Mouse (Mus musculus): ENCODE results near the gene Fam76b.

Gene Fam76b

DNA sequence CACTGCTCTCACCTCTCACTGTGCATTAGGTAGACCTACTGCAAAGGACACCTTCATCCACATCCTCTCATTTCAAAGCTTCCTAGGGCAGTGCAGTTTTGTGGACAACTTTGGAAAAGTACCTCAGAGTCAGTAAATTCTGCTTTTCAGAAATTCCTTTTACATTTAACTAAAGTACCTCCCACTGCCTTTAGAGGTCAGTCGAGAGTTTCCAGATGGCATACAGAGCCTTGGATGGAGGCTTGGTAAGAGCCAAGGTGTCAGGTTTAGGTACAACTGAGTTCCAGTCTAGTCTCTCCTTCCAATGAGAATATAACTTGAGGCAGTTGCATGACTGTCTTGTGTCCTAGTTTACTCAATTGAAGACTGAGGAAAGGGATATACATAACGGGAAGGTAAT lies 46.8 kb downstream of the Fam76b start:
- DNase-seq, result no peak

DNA sequence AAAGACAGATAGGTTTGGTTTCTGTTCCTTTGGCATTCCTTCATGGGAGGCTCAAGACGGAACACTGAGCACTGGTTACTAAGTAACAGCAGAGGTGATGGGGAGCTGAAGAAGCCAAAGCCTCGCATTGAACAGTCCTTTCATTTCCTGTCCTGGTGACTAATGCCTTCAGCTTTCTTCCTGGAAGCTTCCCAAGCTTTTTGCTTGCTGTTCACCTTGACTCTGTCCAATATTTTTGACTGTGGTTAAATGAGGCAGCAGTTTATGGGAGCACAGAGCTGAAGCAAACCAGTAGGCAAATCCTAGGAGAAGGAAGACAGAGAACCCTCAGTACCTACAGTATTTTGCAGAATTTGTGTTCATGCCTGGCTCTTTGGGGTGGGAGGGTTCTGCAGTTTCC lies 47.8 kb downstream of the Fam76b start:
- DNase-seq, result no peak

DNA sequence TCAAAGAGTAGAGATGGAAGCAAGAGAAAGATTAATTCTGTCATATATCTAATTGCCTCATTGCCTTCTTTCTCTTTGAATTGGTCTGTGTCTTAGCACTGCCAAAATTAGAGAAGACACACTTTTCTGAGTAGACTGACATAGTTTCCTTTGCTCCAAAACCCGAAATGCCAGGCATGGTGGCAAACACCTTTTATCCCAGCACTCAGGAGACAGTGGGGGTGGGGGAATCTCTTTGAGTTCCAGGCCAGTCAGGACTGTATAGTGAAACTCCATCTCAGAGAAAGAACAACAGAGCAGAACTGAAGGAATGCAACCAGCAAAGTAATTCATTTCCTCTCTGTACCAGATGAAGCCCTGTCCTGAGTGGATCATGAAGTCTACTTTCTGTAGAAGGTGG lies 53.2 kb downstream of the Fam76b start:
- DNase-seq, result no peak

DNA sequence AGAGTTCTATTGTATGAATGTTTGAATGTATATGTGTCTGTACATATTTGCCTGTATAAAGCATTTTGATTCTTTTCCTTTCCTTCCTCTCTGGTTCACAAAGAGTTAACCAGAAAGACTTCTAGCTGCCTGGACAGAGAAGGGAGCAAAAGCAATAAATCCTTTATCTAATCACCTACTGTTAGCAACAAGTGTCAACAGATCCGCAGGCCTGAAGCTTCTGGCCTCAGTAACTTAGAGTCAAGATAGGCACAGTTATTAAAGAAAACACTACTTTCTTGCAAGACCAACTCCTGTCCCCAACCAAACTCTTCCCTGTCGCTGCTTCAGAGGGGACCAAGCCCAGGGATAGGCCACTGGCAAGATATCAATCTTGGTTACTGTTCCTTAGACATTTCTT lies 55.0 kb downstream of the Fam76b start:
- no peak for DNase-seq

DNA sequence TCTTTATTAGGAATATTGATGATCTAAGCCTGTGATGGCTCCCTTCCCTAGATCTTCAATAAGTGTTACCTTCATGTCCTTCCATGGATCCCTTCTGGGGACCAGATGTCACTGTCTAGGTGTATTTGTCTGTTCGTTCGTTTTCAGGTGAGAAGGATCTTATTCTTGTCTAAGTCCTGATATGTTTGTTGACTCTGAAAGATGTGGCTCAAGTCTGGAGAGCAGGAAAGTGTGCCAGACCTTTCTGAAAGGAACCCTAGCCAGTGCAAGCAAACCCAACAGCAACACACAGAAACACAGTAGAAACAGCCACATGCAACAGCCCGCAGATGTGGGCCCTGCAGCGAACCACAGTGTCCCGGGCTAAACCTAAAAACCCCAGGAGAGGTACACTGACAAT lies 61.5 kb downstream of the Fam76b start:
- DNase-seq, result no peak

DNA sequence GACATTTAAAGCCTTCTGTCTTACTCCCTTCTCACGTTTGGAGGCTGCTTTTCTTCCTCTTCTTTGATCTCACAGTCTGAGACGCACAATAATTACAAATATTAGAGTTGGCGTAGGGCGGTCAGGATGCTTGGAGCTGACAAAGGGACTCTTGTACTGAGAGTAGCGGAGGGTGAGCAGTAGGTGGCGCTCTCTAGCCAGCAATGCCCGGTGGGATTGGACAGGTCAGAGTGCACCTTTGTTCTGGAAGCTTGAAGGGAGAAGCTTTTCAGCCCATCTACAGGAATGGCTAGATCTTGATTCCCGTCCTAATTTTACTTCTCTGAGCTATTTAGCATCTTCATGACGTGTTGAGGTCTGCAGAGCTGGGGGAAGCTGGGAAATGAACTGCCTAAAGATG lies 62.1 kb downstream of the Fam76b start:
- DNase-seq, result peak; percentile 84

DNA sequence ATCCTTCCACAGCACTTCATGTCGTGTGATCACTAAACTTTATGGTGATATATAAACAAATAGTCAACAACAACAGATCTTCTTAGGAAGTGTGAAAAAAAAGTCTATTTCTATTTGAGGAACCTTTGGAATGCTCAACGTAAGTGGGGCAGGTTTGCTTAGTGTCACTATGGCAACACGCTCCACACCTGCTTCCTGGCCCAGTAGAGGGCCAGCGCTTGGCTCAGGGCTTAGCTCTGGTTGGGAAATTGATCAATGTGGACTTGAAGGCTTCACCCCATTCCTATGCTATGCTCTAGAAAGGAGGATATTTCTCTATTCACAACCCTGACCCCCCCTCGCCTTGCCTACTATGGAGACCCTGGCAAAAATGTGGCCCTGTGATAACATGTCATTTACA lies 62.7 kb downstream of the Fam76b start:
- DNase-seq, result no peak

DNA sequence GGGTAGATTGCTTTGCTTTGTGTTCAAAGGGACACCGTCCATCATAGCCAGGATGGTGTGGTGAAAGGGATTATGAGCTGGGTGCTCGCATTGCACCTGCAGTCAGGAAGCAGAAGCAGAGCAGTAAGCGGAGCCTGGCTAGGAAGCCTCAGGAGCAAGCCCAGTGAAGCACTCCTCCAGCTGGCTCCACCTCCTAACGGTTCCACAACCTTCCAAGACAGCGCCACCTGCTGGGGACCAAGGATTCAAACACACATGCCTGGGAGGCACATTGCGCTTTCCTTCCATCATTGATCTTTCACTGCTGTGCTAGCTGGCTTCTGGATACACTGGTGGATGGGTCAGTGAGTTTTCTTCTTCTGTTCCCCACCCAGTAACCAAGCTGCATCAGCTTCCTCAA lies 64.4 kb downstream of the Fam76b start:
- DNase-seq, result no peak

DNA sequence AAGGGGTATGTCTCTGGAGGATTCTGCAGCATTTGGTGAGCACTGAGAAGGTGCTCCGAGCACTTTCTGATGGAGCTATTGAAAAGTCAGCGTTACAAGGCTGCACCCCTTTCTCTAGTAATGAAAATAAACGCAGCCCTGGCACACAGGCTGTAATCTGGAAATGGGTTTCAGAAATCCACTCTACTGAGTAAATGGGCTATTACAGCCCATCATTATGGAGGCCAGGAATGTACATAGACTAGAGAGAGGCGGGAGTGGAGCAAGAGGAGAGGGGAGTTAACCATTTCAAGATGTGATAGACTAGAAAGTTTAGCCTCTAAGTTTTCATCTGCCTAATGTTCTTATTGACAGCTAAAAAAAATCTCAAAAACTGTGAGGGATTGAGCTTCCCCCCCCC lies 65.5 kb downstream of the Fam76b start:
- no peak for DNase-seq

DNA sequence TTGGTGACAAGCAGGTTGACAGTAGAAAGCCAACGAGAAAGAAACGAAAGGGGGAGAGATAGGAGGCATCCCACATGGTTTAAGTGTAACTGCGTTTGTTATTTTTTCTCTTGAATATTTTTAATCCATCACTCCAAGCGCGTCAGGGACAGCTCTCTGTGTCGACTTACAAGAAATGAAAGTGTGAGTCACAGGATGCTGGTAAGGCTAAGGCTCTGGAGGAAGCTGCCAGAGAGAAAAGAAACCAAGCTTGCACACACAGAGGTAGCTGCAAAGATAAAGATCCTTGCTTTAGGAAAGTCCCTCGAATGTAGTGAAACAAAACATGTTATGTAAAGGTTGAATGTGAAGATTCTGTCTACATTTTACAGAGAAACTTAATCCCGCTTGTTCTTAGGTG lies 67.0 kb downstream of the Fam76b start:
- no peak for DNase-seq

DNA sequence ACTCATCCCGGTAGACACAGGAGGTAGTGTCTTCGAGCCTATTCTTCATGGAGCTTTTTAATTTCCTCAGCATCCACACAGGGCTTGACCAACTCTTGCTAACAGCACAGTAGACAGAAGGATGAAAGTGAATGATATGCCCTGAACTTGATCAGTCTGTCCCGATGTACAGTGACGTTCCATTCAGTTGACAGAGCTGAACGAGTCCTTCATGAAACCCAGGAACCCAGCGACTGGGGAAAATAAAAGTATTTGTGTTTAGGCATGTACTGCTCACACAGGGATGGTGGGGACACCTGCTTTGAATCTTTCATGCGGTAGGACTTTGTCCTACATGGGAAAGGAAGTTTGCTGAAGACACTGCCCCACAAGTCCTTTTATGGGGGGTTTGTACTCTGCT lies 67.4 kb downstream of the Fam76b start:
- no peak for DNase-seq

DNA sequence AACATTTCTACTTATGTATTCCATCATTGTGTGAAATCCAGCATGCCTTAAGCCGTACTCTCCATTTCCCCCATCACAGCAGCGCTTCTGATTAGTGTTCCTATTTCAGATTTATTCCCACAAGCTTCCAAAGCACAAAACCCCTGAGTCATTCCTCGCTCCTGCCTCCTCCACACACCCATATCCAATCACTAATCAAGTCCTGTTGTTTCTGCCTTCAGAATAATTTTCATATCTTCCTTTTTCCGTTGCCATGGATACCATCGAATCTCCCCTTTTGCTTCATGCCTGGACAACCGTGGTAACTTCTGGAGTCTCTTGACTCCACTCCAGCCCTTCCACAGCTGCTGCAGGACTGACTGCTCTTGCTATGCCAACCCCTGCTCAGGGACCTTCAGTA lies 68.5 kb downstream of the Fam76b start:
- no peak for DNase-seq

DNA sequence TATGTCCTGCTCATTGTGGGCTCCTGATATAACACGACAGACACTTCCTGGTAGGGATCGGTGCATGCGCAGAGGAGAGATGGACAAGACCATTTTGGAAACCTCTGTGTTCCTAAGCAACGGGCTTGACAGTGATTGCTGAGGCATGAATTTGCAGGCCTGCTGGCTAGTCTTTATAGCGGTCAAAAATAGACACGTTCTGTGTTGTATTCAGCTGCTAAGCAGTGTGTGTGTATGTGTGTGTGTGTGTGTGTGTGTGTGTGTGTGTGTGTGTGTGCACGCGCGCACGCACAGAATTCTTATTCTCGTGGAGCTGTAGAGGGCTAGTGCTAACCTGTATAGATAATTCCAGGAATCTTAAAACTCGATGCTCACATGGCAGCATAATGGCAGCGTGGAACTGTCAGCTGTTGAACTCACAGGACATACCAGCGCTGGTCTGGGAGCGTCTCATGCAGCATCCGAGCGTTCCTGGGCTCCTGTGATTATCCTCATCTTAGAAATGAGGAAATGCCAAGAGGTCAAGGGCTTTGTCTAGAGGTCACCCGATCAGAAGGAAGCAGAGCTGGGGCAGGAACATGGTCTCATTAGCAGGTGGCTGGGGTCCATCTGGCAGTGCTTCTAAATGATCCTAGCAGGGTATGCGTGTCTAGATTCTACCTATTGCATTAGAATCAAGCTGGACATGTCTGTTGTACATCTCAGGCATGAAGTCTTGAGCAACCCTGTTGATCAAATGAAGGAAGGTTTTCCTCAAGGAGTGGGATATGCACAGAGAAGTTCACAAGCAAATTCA lies 71.2 kb downstream of the Fam76b start:
- DNase-seq, result no peak

DNA sequence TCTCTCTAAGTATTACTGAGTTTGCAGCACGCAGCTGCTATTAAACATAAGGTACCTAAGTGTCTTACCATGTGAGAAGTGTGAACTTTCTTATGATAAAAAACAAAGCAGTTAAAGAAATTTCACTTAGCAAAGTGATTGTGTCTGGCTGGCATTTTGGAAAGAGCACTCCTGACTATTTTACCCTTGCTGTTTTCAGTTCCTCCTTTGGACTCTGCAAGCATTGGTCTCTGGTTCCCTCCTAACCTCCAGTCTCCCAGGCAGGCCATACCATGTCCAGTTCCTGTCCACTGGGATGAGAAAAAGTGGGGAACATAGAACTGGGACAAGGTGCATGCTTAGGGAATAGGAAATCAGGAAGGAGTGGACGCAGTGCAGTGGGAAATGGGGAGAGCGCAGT lies 74.5 kb downstream of the Fam76b start:
- no peak for DNase-seq

DNA sequence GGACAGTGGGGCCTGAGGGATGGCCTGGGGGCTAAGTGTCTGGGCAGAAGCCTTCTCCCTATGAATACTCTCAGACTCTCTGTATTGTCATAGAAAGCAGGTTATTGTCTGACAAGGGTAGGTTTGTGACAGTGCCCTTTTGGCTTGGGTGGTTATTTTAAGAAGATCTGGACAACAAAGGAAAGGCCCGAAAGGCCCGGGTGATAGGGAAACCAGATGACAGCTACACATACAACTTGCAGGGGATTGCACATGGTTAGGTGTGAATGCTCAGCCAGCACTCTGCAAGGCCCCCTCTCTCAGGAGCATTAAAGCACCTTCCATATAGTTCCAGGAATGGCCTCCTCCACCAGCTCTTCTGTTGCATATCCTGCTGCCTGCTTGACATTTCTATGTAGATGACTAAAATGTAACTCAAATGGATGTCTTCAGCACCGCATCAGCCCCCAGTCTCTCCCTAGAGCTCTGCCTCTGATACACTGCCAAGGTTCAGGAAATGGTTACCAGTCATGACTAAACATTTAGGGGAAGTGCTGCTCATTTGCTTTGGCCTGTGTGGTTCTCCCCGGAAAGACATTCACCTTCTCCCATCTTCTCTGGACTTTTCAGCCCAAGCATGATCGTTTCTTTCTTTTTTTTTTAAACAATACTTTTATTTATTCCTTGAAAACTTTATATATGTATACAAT lies 76.7 kb downstream of the Fam76b start:
- DNase-seq, result no peak

Measured in kidney, postnatal 14 days (tissue).